Mouse (Mus musculus) small intestine, adult 2 months (tissue): Measurements from ENCODE around the gene Fndc3b.

Experiments used
- CTCF ChIP-seq: fragments of 200-500 bp; IDR thresholded peaks from 2 replicates; pipeline ENCODE4 v1.5.1; 2012; ENCODE audit warnings: low read depth, mild to moderate bottlenecking, control low read depth, inconsistent platforms, low read length, moderate library complexity, mixed read lengths; ENCODE audit not compliant: insufficient replicate concordance, insufficient read length; ENCODE audit errors: extremely low read depth
- POLR2A ChIP-seq: fragments of 200-500 bp; IDR thresholded peaks from 2 replicates; pipeline ENCODE4 v1.6.1; 2012; ENCODE audit warnings: low read depth, mild to moderate bottlenecking, control low read depth, inconsistent platforms, low read length, moderate library complexity

- TF ChIP-seq CTCF (no peak), POLR2A (no peak)
These were observed 248.2 kb downstream of the Fndc3b start for GRCm38 (mm10) chr3:27462934-27463333.
